Mouse (Mus musculus): Measurements from ENCODE around the gene Msantd2.

DNA sequence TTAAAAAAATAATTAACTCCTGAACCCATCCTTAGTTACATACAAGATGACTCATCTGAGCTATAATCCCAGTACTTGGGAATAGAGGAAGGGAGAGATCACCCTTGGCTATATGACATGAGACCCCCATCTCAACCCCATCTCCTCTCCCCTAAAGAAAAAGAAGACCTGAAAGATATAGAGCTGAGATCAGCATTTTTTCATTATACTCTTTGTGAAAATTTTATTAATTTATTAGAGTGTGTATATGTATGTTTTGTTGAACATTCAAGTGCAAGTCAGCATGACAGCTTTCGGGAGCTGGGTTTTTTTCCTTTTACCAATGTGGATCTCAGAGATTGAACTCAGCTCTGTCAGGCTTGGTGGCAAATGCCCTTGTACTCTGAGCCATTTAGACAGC, 12.1 kb downstream of the Msantd2 start:
- no peak for TF ChIP-seq POLR2A (IDR thresholded peaks at IDR 0.05; ENCODE audit: control insufficient read depth, low read depth, low read length)
- no peak for TF ChIP-seq CTCF (IDR thresholded peaks at IDR 0.05; ENCODE audit: control insufficient read depth, insufficient read depth, insufficient replicate concordance, low read depth, low read length)

Measured in testis, adult 2 months (tissue).